Comparison of ENCODE assay signal across 25 mouse cellular contexts in genomic region chr9:123940628-123941027, GRCm38 (mm10). TPM values are rescaled to one million over a fixed set of nuclear protein-coding genes. Genes with fewer than 3 reads are reported as not detected.
A peak's percentile ranks its signal among the peaks of the same experiment; 100 is the strongest.
DNase-seq lines count a peak whose midpoint lies in the region; ATAC-seq and TF ChIP-seq lines count a peak whose summit lies in the region.
"Had no signal": no experiment of that assay in that cellular context is flagged by ENCODE, and none has a peak within 500 bp of the region (broad histone marks: within the 10 kb centered on the region; RNA-seq: fewer than 3 reads in every experiment).

No protein-coding gene starts in this region.

- peaks cover 16% of the 10 kb centered on the region for H3K4me1 ChIP-seq in liver, postnatal 0 days (ENCODE audit: insufficient read depth)
- 0 out of 2 replicates have a peak, but pooled peaks cover 6% of the 10 kb centered on the region for H3K4me1 ChIP-seq in liver, embryonic 12.5 days
- peaks cover 0 to 19% of the 10 kb centered on the region in 2 experiments; a peak in 2 of 4 replicates for H3K4me1 ChIP-seq in MEL (ENCODE audit: control insufficient read depth in 1 of 2, insufficient read depth in 2 of 2, low read length in 2 of 2)
- H3K4me1 ChIP-seq in small intestine, adult 2 months (ENCODE audit: control insufficient read depth, insufficient read depth, insufficient read length, low read length) = peaks cover 4% of the 10 kb centered on the region; the same call in 1 of the 2 replicates
- H3K4me1 ChIP-seq: forebrain, embryonic 13.5 days; midbrain, embryonic 13.5 days had no signal

- peak overlapping the region; percentile 29; the same call in 1 of the 2 replicates for H3K27ac ChIP-seq in liver, postnatal 0 days (ENCODE audit: low read depth)
- no peak overlapping the region for H3K27ac ChIP-seq in liver, embryonic 12.5 days
- no peak overlapping the region for H3K27ac ChIP-seq in MEL (ENCODE audit: control insufficient read depth, low read depth, low read length)
- H3K27ac ChIP-seq in small intestine, adult 2 months (ENCODE audit: insufficient read depth, low read depth, low read length) = peak overlapping the region; percentile 81; the same call in 1 of the 2 replicates
- H3K27ac ChIP-seq: forebrain, embryonic 13.5 days; hindbrain, embryonic 14.5 days; liver, embryonic 14.5 days; midbrain, embryonic 13.5 days had no signal

- H3K36me3 ChIP-seq in liver, postnatal 0 days (replicated peaks; ENCODE audit: insufficient read depth, low read length) = no peaks in the 10 kb centered on the region
- no peaks in the 10 kb centered on the region for H3K36me3 ChIP-seq in liver, embryonic 12.5 days
- H3K36me3 ChIP-seq in MEL (ENCODE audit: control insufficient read depth in 1 of 2, insufficient read depth in 2 of 2, low read length in 2 of 2) = peaks cover 0 to 5% of the 10 kb centered on the region in 2 experiments; a peak in 2 of 4 replicates
- no peaks in the 10 kb centered on the region for H3K36me3 ChIP-seq in small intestine, adult 2 months (ENCODE audit: control insufficient read depth, insufficient read depth, low read length)
- H3K36me3 ChIP-seq: heart, embryonic 12.5 days; midbrain, embryonic 13.5 days had no signal

- TF ChIP-seq EP300 in liver, postnatal 0 days (IDR thresholded peaks at IDR 0.05; ENCODE audit: low read depth) = no peak
- no peak for TF ChIP-seq EP300 in MEL (IDR thresholded peaks at IDR 0.05; ENCODE audit: low read depth in 1 of 2, low read length in 2 of 2)

- no peaks in the 10 kb centered on the region for H3K79me2 ChIP-seq in MEL (ENCODE audit: control insufficient read depth, insufficient read depth, low read length, poor library complexity)

- TF ChIP-seq POLR2A in MEL (IDR thresholded peaks at IDR 0.05; ENCODE audit: control insufficient read depth in 1 of 2, insufficient read depth in 1 of 2, low read depth in 1 of 2, low read length in 2 of 2, poor library complexity in 1 of 2) = no peak
- no peak for TF ChIP-seq POLR2A in small intestine, adult 2 months (IDR thresholded peaks at IDR 0.05; ENCODE audit: low read depth, low read length)

- TF ChIP-seq RAD21 in MEL (IDR thresholded peaks at IDR 0.05; ENCODE audit: low read depth, low read length) = no peak

- peak; percentile 10 for DNase-seq in kidney, adult 9 months
- no peak for DNase-seq in kidney, postnatal 36 days
- DNase-seq in liver, postnatal 0 days = no peak
- peak; percentile 27 for DNase-seq in MEL (ENCODE audit: low read depth, low spot score)
- no peak for DNase-seq in thymus, postnatal 25 days
- DNase-seq: adrenal gland, postnatal 14 days; cerebellum, adult 9-10 months; left cerebral cortex, postnatal 4 days had no signal

- no peaks in the 10 kb centered on the region for H3K9me3 ChIP-seq in liver, postnatal 0 days (ENCODE audit: low read length)
- no peaks in the 10 kb centered on the region for H3K9me3 ChIP-seq in liver, embryonic 12.5 days (replicated peaks)
- H3K9me3 ChIP-seq in MEL (replicated peaks; ENCODE audit: insufficient read depth, low read length) = no peaks in the 10 kb centered on the region
- H3K9me3 ChIP-seq: forebrain, embryonic 13.5 days; heart, embryonic 12.5 days; megakaryocyte, embryonic 14.5 days; midbrain, embryonic 13.5 days had no signal

- ATAC-seq in liver, postnatal 0 days = no peak
- ATAC-seq in liver, embryonic 12.5 days = no peak
- ATAC-seq: forebrain, embryonic 13.5 days; midbrain, embryonic 13.5 days had no signal

- no peak for TF ChIP-seq CTCF in liver, postnatal 0 days (IDR thresholded peaks at IDR 0.05; ENCODE audit: low read depth)
- TF ChIP-seq CTCF in MEL (IDR thresholded peaks at IDR 0.05 in 2 of 3, conservative IDR thresholded peaks at IDR 0.05 in 1 of 3; ENCODE audit: control insufficient read depth in 1 of 3, insufficient read depth in 1 of 3, low read depth in 2 of 3, low read length in 3 of 3, poor library complexity in 1 of 3, severe bottlenecking in 1 of 3) = no peak
- no peak for TF ChIP-seq CTCF in small intestine, adult 2 months (IDR thresholded peaks at IDR 0.05; ENCODE audit: extremely low read depth, insufficient read length, insufficient replicate concordance, low read depth, low read length)

- no peaks in the 10 kb centered on the region for H3K27me3 ChIP-seq in liver, postnatal 0 days (ENCODE audit: insufficient read depth, low read length)
- H3K27me3 ChIP-seq in liver, embryonic 12.5 days (replicated peaks) = no peaks in the 10 kb centered on the region
- no peaks in the 10 kb centered on the region for H3K27me3 ChIP-seq in MEL (ENCODE audit: control insufficient read depth in 1 of 2, insufficient read depth in 2 of 2, low read length in 2 of 2)
- no peaks in the 10 kb centered on the region for H3K27me3 ChIP-seq in small intestine, adult 2 months (ENCODE audit: control insufficient read depth, insufficient read depth, low read length)
- H3K27me3 ChIP-seq: forebrain, embryonic 13.5 days; heart, embryonic 12.5 days; megakaryocyte, embryonic 14.5 days; midbrain, embryonic 13.5 days had no signal

- H3K9ac ChIP-seq in liver, postnatal 0 days (replicated peaks) = no peak overlapping the region
- no peak overlapping the region for H3K9ac ChIP-seq in liver, embryonic 12.5 days
- H3K9ac ChIP-seq in MEL (ENCODE audit: control insufficient read depth, low read depth, low read length, poor library complexity, severe bottlenecking) = no peak overlapping the region
- H3K9ac ChIP-seq: forebrain, embryonic 13.5 days; heart, embryonic 12.5 days; hindbrain, embryonic 14.5 days; liver, embryonic 14.5 days; midbrain, embryonic 13.5 days had no signal

- no peak overlapping the region for H3K4me3 ChIP-seq in liver, postnatal 0 days (ENCODE audit: low read depth, low read length)
- H3K4me3 ChIP-seq in liver, embryonic 12.5 days = no peak overlapping the region
- no peak overlapping the region for H3K4me3 ChIP-seq in MEL (ENCODE audit: control insufficient read depth in 1 of 2, insufficient read depth in 1 of 2, low read depth in 2 of 2, low read length in 2 of 2)
- no peak overlapping the region for H3K4me3 ChIP-seq in small intestine, adult 2 months (ENCODE audit: low read depth, low read length)
- H3K4me3 ChIP-seq: forebrain, embryonic 13.5 days; heart, embryonic 12.5 days; megakaryocyte, embryonic 14.5 days; midbrain, embryonic 13.5 days had no signal

- H3K4me2 ChIP-seq in liver, postnatal 0 days (ENCODE audit: low read depth, low read length) = no peak overlapping the region
- no peak overlapping the region for H3K4me2 ChIP-seq in liver, embryonic 12.5 days
- H3K4me2 ChIP-seq: forebrain, embryonic 13.5 days; heart, embryonic 12.5 days; hindbrain, embryonic 14.5 days; midbrain, embryonic 13.5 days had no signal

TF ChIP-seq in MEL, 35 proteins besides CTCF, POLR2A, EP300 and RAD21:
- TF ChIP-seq E2F4 (IDR thresholded peaks at IDR 0.05; ENCODE audit: borderline replicate concordance, low read depth, low read length) = no peak
- no peak for TF ChIP-seq MAZ (IDR thresholded peaks at IDR 0.05; ENCODE audit: low read depth, low read length)
- TF ChIP-seq KAT2A (conservative IDR thresholded peaks at IDR 0.05; ENCODE audit: low read depth, low read length) = no peak
- no peak for TF ChIP-seq NELFE (IDR thresholded peaks at IDR 0.05; ENCODE audit: low read depth, low read length)
- no peak for TF ChIP-seq TAL1 (IDR thresholded peaks at IDR 0.05; ENCODE audit: low read length)

RNA-seq across cellular contexts. Expression of gene Ccr1, which starts 27.9 kb away (rescaled TPM):
- 2.9 and 3.0 TPM in 2 replicates for polyA plus RNA-seq in liver, postnatal 0 days (2015; fragmentation: Nextera tagmentation; extraction: Ambion mirVana)
- polyA plus RNA-seq in liver, embryonic 12.5 days (2016; fragmentation: Nextera tagmentation; extraction: Ambion mirVana) = 1.4 and 1.6 TPM in 2 replicates
- not detected in 2 replicates for total RNA-seq in MEL (2012; rRNA removed)
- under 1 TPM in 1 of 2 experiments, not detected in 1; 0.07 TPM for polyA plus RNA-seq in MEL (2012; ENCODE audit: insufficient read depth in 1 of 2, insufficient read length in 2 of 2, low read depth in 1 of 2, low replicate concordance in 2 of 2, missing spikeins in 1 of 2)
- 1.2 and 1.3 TPM in 2 replicates for polyA plus RNA-seq in small intestine, adult 2 months (2012; rRNA removed)

RNA-seq across cellular contexts. Expression of gene Ccr1l1, which starts 37.6 kb away (rescaled TPM):
- polyA plus RNA-seq in liver, postnatal 0 days (2015; fragmentation: Nextera tagmentation; extraction: Ambion mirVana) = 0.09 TPM in 1 of 2 replicates, not detected in the other
- not detected in 2 replicates for polyA plus RNA-seq in liver, embryonic 12.5 days (2016; fragmentation: Nextera tagmentation; extraction: Ambion mirVana)
- not detected in 2 replicates for total RNA-seq in MEL (2012; rRNA removed)
- polyA plus RNA-seq in MEL (2012; ENCODE audit: insufficient read depth in 1 of 2, insufficient read length in 2 of 2, low read depth in 1 of 2, low replicate concordance in 2 of 2, missing spikeins in 1 of 2) = not detected
- not detected in 2 replicates for polyA plus RNA-seq in small intestine, adult 2 months (2012; rRNA removed)
- total RNA-seq: adrenal gland, postnatal 14 days; gastrocnemius, adult 8-10 months; heart, postnatal 4 days; layer of hippocampus, adult 8-10 months; left cerebral cortex, postnatal 4 days; monocyte, adult 5-6 weeks had no signal
- polyA plus RNA-seq: C2C12; embryonic facial prominence, embryonic 14.5 days; forebrain, embryonic 13.5 days; frontal cortex, adult 2 months; heart, embryonic 12.5 days; hindbrain, embryonic 14.5 days; inflammation-experienced regulatory T-cells, adult 6 months; midbrain, embryonic 13.5 days; testis, adult 2 months had no signal

Comparison
In these comparisons a context has a peak if more than half of its experiments do, and no peak if none do; other contexts are left out.
1. DNase-seq: peak in kidney, adult 9 months (single experiment) and MEL (single experiment); none in kidney, postnatal 36 days (0 of 2), liver, postnatal 0 days (single experiment) and thymus, postnatal 25 days (single experiment).
2. H3K27ac ChIP-seq: peak in liver, postnatal 0 days (single experiment) and small intestine, adult 2 months (single experiment); none in liver, embryonic 12.5 days (single experiment) and MEL (single experiment).